Mouse (Mus musculus): ENCODE measurements around the gene Cct7.

GRCm38 (mm10) chr6:85498147-85498546 lies 46.8 kb downstream of the Cct7 start:
- TF ChIP-seq POLR2A (IDR thresholded peaks at IDR 0.05; ENCODE audit: low read depth, low read length) (no peak), CTCF (IDR thresholded peaks at IDR 0.05; ENCODE audit: borderline replicate concordance, insufficient read depth, low read length) (no peak)
